Mouse (Mus musculus) kidney, embryonic 15.5 days (tissue): Measurements from ENCODE around the gene H2-Q6. TPM values are rescaled to one million over a fixed set of nuclear protein-coding genes. Genes with fewer than 3 reads are reported as not detected.

Experiments
- polyA plus RNA-seq: library from polyadenylated mRNA; unstranded; fragments of >200 nt; fragmentation: Nextera tagmentation; extraction: Ambion mirVana; gene quantifications from 2 replicates; pipeline ENCODE4 v1.2.1, GENCODE M21; 2015

H2-Q6 gene
- polyA plus RNA-seq, 1 experiment from 2014 or later = 5.2 TPM

Other genes with a start within 250 kb of the H2-Q6 start
- gene Aif1, start 248.8 kb upstream of the H2-Q6 start, polyA plus RNA-seq = 8.8 and 9.2 TPM in 2 replicates
- gene Lst1, start 236.4 kb upstream of the H2-Q6 start, polyA plus RNA-seq = 12.1 and 13.7 TPM in 2 replicates
- gene Ltb, start 230.4 kb upstream of the H2-Q6 start, polyA plus RNA-seq = 0.53 and 0.72 TPM in 2 replicates
- gene Tnf, start 222.8 kb upstream of the H2-Q6 start, polyA plus RNA-seq = 0.12 TPM in 1 of 2 replicates, not detected in the other
- gene Lta, start 219.5 kb upstream of the H2-Q6 start, polyA plus RNA-seq = 0.10 TPM in 1 of 2 replicates, not detected in the other
- 0.65 and 0.69 TPM in 2 replicates for gene Gm16181, start 204.0 kb upstream of the H2-Q6 start, polyA plus RNA-seq
- 6.2 and 6.4 TPM in 2 replicates for gene Atp6v1g2, start 191.2 kb upstream of the H2-Q6 start, polyA plus RNA-seq
- gene Nfkbil1, start 189.1 kb upstream of the H2-Q6 start, polyA plus RNA-seq = 11.3 and 12.4 TPM in 2 replicates
- 531 and 538 TPM in 2 replicates for gene Ddx39b, start 183.1 kb upstream of the H2-Q6 start, polyA plus RNA-seq
- 64.5 and 66.1 TPM in 2 replicates for gene H2-D1, start 162.1 kb upstream of the H2-Q6 start, polyA plus RNA-seq
- gene H2-Q1, start 104.4 kb upstream of the H2-Q6 start, polyA plus RNA-seq = 0.13 TPM in 1 of 2 replicates, not detected in the other
- 0.64 and 0.80 TPM in 2 replicates for gene H2-Q2, start 82.6 kb upstream of the H2-Q6 start, polyA plus RNA-seq
- gene H2-Q4, start 45.2 kb upstream of the H2-Q6 start, polyA plus RNA-seq = 4.0 and 4.1 TPM in 2 replicates
- 12.7 and 13.9 TPM in 2 replicates for gene H2-Q7, start 14.3 kb downstream of the H2-Q6 start, polyA plus RNA-seq
- 2.0 and 4.7 TPM in 2 replicates for gene H2-Q10, start 45.2 kb downstream of the H2-Q6 start, polyA plus RNA-seq
- 0.13 TPM in 1 of 2 replicates, not detected in the other for gene Pou5f1, start 81.2 kb downstream of the H2-Q6 start, polyA plus RNA-seq
- 69.5 and 71.7 TPM in 2 replicates for gene Tcf19, start 92.0 kb downstream of the H2-Q6 start, polyA plus RNA-seq
- gene Cchcr1, start 92.2 kb downstream of the H2-Q6 start, polyA plus RNA-seq = 19.9 and 21.7 TPM in 2 replicates
- 0.94 and 1.5 TPM in 2 replicates for gene Psors1c2, start 108.4 kb downstream of the H2-Q6 start, polyA plus RNA-seq
- gene Cdsn, start 127.3 kb downstream of the H2-Q6 start, polyA plus RNA-seq = 0.23 TPM in 1 of 2 replicates, not detected in the other
- gene 2300002M23Rik, start 142.6 kb downstream of the H2-Q6 start, polyA plus RNA-seq = 0.13 TPM in 1 of 2 replicates, not detected in the other
- gene Sfta2, start 176.7 kb downstream of the H2-Q6 start, polyA plus RNA-seq = 1.8 and 2.9 TPM in 2 replicates
- not detected in 2 replicates for gene Gm9573, start 201.8 kb downstream of the H2-Q6 start, polyA plus RNA-seq
- gene Mucl3, start 218.8 kb downstream of the H2-Q6 start, polyA plus RNA-seq = 0.26 TPM in 2 replicates
- gene Vars2, start 242.7 kb downstream of the H2-Q6 start, polyA plus RNA-seq = 15.9 and 18.8 TPM in 2 replicates
- 48.5 and 49.9 TPM in 2 replicates for gene Gtf2h4, start 248.9 kb downstream of the H2-Q6 start, polyA plus RNA-seq